Mouse (Mus musculus) fibroblast of lung, adult 2 months (primary cell): Measurements from ENCODE around the gene Gm4969.
"Not testable (repeated sequence)": the region's sequence is repeated elsewhere in the genome, so short reads cannot be mapped to it uniquely, and the experiment has no call there.

Experiments used
- DNase-seq: peaks from one replicate; pipeline ENCODE4 v3.0.0-alpha.2; 2011; ENCODE audit warnings: low read depth

The Gm4969 gene

GRCm38 (mm10) chr7:19071024-19071423 is 47.1 kb downstream of the Gm4969 start:
- DNase-seq: not testable (repeated sequence)

GRCm38 (mm10) chr7:19069500-19069899 is 48.7 kb downstream of the Gm4969 start:
- DNase-seq: no peak

GRCm38 (mm10) chr7:19068707-19069106 is 49.5 kb downstream of the Gm4969 start:
- DNase-seq: peak; percentile 60

- no peak for DNase-seq
Observed at GRCm38 (mm10) chr7:19067935-19068334, 50.2 kb downstream of the Gm4969 start.

GRCm38 (mm10) chr7:19067063-19067462 is 51.1 kb downstream of the Gm4969 start:
- no peak for DNase-seq

GRCm38 (mm10) chr7:19065896-19066295 is 52.3 kb downstream of the Gm4969 start:
- no peak for DNase-seq

- DNase-seq: no peak
Observed at GRCm38 (mm10) chr7:19057405-19057804, 60.8 kb downstream of the Gm4969 start.

- no peak for DNase-seq
Observed at GRCm38 (mm10) chr7:19055108-19055507, 63.1 kb downstream of the Gm4969 start.

- DNase-seq: no peak
Observed at GRCm38 (mm10) chr7:19054777-19055076, 63.4 kb downstream of the Gm4969 start.

- DNase-seq: no peak
Observed at GRCm38 (mm10) chr7:19054047-19054776, 64.0 kb downstream of the Gm4969 start, which contains the start of gene Rsph6a. Gene Rsph6a (plus strand): TSS chr7:19054690.

GRCm38 (mm10) chr7:19053136-19053532 is 65.0 kb downstream of the Gm4969 start:
- DNase-seq: no peak

- DNase-seq: no peak
Observed at GRCm38 (mm10) chr7:19052345-19053135, 65.6 kb downstream of the Gm4969 start.

- DNase-seq: no peak
Observed at GRCm38 (mm10) chr7:19051161-19051560, 67.0 kb downstream of the Gm4969 start.

GRCm38 (mm10) chr7:19050172-19050571 is 68.0 kb downstream of the Gm4969 start:
- DNase-seq: no peak

GRCm38 (mm10) chr7:19049252-19049651 is 68.9 kb downstream of the Gm4969 start:
- no peak for DNase-seq
